Mouse (Mus musculus): Measurements from ENCODE around the gene Olfr49.

DNA sequence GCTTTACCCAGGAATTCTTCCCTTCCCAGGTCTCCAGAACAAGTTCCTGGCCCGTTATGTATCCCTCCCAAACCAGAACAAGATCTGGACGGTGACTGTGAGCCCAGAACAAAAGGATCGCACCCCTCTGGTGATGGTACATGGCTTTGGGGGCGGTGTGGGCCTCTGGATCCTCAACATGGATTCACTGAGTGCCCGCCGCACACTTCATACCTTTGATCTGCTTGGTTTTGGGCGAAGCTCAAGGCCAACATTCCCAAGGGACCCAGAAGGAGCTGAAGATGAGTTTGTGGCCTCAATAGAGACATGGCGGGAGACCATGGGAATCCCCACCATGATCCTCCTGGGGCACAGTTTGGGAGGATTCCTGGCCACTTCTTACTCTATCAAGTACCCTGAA lies 22.1 kb downstream of the Olfr49 start:
- TF ChIP-seq CTCF (IDR thresholded peaks at IDR 0.05; ENCODE audit: control insufficient read depth, insufficient read depth, low read length) (no peak), POLR2A (IDR thresholded peaks at IDR 0.05; ENCODE audit: borderline replicate concordance, control insufficient read depth, low read depth, low read length) (no peak)
